Mouse (Mus musculus) neutrophil, adult 83 days (primary cell): Measurements from ENCODE around the gene U2af1l4. TPM values are rescaled to one million over a fixed set of nuclear protein-coding genes. Genes with fewer than 3 reads are reported as not detected.

Experiments
- total RNA-seq, 2 experiments: library from RNA; stranded (reverse); gene quantifications; one replicate each; pipeline ENCODE4 v1.2.4; 2023

U2af1l4 gene
- total RNA-seq, result 10 to 100 TPM; 36.6 to 41.9 TPM

DNA sequence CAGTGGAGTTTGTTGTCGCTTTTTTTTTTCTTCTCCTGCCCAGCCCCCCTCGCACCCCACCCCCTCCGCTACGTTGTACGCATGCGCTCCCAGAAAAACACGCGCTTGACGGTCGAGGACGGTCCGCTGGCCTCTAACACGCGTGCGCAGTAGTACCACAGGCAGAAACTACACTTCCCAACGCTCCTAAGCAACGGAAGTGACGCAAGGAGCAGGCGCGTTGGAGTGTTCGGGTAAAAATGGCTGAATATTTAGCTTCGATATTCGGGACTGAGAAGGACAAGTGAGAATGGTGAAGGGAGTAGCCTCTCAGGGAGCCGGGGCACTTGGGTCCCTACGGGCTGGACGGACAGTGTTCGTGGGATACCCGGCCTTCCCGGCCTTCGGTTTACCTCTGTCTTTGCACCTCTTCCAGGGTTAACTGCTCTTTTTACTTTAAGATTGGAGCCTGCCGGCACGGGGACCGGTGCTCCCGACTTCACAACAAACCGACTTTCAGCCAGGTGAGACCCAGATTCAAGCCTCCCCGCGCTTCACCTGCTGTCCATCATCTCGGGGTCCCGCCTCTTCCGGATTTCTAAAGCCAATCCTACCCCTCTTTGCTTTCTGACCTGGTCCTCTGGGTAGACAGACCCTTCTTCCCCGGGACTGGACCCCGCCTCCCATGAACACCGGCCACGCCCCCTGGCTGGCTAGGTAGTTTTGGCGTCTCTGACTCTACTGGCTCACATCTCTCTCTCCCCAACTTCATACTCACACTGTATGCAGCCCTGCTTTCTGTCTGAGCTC, at the start of gene U2af1l4, which contains the start of the genes Gm49396 and Psenen:
Gene U2af1l4, plus strand, starts transcription at position 185 of the 789 bp plus-strand sequence.
Gene Gm49396, plus strand, starts transcription at position 228 of the 789 bp plus-strand sequence.
Gene Psenen, minus strand, starts transcription at position 511 of the 789 bp plus-strand sequence.

DNA sequence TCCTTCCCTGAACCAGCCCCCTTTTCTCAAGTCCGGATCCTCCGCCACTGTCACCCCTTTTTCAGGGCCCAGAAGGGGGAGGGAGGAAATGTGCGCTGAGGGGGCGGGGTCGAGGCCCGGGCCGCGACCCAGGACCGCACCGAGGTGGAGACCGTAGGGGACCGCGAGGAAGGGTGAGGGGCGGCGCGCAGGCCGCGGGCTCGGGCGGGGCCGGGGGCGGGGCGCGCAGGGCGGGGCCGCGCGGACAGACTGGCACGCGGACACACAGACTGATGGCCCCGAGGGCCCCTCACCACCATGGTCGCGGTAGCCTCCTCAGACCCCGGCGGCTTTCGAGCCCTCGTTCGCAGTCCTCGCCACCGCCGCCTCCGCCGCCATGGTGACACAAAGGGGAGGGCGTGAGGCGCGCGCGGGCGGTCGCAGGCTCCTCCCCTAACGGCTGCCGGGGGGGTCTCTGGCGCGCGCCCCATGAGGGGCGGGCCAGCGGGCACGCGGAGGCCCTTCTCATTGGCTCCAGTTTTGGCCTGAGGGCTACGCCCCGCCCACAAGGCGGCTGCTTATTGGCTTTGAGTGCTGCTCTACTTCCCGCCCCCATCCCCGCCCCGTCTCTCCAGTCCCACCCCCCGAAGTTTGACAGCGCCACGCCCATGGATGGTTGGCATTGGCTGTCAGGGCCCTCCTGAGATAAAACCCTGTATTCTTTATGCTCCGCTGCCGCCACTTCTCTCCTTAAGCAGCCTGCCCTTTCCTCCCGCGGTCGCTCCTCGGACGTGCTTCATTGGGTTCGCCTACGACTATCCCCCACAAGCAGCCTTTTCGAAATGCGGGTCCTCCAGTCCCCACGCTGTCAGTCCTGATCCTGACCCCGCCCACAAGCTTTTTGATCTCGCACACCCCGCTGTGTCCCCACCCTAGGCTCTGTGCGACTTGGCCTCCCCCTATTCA, 28.2 kb upstream of the U2af1l4 start, which contains the start of gene Arhgap33:
Gene Arhgap33, minus strand, starts transcription at position 428 of the 945 bp plus-strand sequence.

DNA sequence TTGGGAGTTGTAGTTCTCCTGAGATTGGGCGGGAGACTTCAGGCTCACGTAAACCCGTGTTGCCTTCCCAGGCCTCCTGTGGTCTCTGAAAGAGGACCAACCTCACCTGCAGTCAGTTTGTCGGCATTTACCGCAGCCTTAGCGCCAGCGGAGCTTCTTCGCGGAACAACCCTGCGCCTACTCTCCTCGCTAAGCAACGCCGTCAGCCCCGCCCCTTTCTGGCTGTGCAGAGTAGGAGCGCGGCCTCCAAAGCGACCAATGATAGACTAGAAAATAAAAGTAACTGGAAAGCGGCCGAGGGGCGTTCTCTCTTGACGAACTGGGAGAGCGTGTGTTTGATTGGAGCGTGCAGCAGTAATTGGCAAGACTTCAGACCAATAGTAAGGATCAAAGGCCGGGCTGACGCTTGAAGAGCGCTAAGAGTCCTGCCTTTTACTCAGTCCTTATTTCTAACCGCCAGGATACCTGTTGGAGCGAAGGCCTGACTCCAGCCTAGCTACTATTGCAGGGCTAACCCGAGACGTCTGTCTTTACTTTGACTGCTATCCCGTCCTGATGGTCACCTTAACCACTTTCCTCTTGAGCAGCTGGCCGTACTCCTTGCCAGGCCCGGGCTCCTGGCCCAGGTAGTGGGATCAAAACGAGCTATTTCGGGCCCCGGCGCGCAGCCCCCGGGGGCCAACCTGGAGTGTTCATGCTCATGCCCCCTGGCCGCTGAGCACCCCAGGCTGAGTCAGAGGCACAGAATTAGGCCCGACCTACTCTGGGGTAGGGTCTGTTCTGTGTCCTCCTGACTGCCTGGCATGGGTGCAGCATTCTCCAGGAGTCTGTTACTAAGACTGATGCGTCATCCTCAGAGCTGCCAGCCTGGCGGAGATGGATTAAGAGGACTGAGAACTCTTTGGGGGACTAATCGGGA, 10.7 kb upstream of the U2af1l4 start, which contains the start of the genes Hspb6 and Proser3:
Gene Hspb6, plus strand, starts transcription at position 77 of the 919 bp plus-strand sequence.
Gene Proser3, minus strand, starts transcription at position 198 of the 919 bp plus-strand sequence.

DNA sequence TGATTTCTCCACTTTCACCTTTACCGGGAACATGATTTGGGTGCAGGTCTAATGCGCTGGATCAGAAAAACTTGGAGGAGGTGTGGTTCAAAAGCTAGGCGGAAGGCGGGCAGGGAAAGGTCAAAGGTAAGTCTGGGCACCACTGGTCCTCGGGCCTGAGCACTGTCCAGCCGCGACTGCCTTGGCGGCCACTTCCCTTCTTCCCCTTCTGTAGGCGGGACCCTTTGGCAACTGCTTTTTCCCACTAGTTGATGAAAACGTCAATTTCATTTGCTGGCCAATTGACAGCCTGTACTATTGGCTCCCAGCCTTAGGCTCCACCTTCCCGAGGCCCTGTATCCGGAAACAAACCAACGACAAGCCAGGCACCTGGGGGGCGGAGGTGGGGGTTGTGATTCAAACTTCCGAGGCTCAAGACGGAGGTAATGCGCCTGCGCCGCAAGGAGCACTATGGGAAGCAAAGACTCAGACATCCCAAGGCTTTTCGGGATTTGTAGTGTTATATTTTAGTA, 3.6 kb upstream of the U2af1l4 start, which contains the start of gene Lin37:
Gene Lin37, minus strand, starts transcription at position 396 of the 512 bp plus-strand sequence.

DNA sequence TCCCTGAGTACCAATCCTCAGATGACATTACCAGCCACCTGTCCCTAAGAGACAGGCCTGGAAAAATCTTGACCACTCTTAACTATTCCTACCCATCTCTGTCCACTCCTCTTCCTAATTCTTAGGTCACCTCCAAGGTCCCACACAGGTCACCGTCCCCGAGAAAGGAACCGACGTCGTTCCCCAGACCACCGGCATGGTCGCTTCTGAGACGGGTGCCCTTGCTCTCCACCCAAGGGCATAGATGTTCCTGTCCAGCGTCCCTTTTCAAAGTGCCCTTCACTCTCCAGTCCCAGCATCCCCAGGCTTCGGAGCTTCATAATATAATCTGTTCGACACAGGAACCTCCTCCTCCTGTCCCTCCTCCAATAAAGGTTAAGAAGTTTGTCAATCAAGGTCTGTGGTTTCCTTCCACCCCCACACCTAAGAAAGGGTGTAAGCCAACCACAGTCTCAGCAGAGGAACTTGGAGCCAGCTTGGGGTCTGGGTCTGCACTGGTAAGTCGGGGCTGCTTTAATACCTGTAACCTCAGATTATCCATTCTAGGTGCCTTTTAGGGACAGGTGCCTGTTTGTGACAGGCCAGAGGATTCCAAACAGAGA, 2.0 kb downstream of the U2af1l4 start, which contains the start of gene Igflr1:
Gene Igflr1, plus strand, starts transcription at position 458 of the 602 bp plus-strand sequence.

DNA sequence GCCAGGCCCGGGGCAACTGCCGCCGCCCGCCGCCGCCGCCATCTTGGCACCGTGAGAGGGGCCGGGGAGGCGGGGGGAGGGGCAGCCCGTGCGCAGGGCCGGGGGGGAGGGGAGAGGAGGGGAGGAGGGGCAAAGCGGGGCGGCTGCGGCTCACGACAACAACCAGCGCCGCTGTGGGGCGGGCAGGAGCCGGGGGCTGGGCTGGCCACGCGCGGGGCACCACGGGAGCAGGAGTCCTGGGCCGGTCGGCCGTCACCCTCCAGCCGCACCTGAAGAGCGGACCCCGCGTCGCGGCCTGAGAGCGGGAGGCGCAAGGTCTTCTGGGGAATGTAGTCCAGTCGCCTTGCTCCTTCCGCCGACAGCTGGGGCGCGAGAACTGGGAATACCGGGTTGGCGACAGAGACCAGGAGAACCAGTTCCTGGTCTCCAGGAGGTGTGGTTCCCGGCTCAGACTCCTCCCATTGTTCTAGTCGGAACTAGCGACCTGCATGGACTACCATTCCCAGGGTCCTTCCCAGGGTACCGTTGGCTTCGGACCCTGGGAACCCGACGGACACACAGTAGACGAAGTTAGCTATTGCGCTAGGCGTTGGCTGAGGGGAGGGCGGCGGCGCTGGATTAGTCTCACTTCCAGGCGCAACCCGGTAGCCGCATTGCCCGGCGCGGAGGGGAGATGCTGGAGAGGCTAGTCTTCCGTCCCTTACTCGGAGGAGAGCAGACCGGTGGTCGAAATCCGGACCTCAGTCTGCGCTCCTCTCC, 25.8 kb downstream of the U2af1l4 start, which contains the start of gene Kmt2b:
Gene Kmt2b, minus strand, starts transcription at position 51 of the 759 bp plus-strand sequence.

DNA sequence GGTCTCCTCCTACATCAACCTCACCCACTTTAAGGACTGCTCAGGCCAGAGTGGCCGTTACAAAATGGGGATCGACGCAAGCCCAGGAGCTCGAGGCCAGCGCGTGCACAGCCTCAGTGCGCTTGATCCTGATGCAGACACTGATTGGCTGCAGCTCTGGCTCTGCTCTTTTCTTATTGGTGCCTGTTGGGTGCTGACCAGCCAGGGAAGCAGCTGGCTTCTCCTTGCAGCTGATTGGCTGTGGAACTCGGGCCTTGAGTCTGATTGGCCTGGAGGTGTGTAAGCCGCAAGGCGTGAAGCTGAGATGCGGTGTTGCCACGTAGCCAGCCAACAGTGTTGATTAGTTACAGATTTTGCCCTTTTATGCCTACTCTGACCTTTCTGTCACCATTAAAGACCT, 35.7 kb downstream of the U2af1l4 start, which contains the start of gene Zbtb32:
Gene Zbtb32, minus strand, starts transcription at position 124 of the 400 bp plus-strand sequence.

DNA sequence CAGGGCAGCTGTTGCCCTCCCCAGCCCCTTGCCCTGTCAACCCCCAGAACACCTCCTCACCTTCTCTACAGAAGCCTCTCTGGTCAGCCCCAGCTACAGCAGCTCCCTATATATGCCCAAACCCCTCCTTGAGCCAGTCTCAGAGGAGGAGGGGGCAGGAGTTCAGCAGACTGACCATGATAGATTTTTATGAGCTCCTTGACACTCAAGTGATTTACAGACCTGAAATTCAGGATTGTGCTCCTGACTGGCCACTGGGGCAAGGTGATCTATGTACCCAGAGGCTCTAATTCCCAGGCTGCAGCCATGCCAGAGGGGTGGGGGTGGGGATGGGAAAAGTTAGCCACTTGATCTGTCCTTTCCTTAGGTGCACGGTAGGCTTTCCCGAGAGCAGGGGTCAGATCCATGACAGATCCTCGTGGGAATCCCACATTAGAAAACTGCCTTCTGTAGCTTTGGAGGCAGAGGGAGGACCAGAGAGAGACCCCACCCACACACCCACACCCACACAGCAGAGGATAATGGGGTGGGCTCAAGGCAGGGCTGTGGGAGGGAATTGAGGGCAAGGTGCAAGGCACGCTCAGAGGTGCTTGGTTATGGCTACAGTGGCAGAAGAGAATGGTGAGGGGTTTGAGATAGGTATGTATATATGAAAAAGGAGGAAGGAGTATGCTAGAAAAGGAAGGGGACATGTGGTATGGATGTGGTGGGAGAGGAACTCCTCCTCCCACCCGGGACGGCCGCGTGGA, 49.7 kb downstream of the U2af1l4 start, which contains the start of gene Upk1a:
Gene Upk1a, minus strand, starts transcription at position 194 of the 749 bp plus-strand sequence.

Other genes with a start within 250 kb of the U2af1l4 start
- gene Syne4, start 248.5 kb upstream of the U2af1l4 start, total RNA-seq, result under 1 TPM in 1 of 2 experiments, not detected in 1; 0.77 TPM
- under 1 TPM; 0.31 to 0.33 TPM for gene E130208F15Rik, start 241.6 kb upstream of the U2af1l4 start, total RNA-seq
- gene Sdhaf1, start 239.4 kb upstream of the U2af1l4 start, total RNA-seq, result 1 to 10 TPM; 2.0 to 3.4 TPM
- gene Lrfn3, start 200.5 kb upstream of the U2af1l4 start, total RNA-seq, result not detected
- gene Tyrobp, start 149.5 kb upstream of the U2af1l4 start, total RNA-seq, result 1,000 to 10,000 TPM; 1,969 to 2,032 TPM
- 100 to 1,000 TPM; 116 to 124 TPM for gene Hcst, start 143.4 kb upstream of the U2af1l4 start, total RNA-seq
- gene Nfkbid, start 141.6 kb upstream of the U2af1l4 start, total RNA-seq, result 10 to 100 TPM; 61.7 to 67.0 TPM
- gene Aplp1, start 117.8 kb upstream of the U2af1l4 start, total RNA-seq, result under 1 TPM in 1 of 2 experiments, not detected in 1; 0.35 TPM
- gene Kirrel2, start 105.6 kb upstream of the U2af1l4 start, total RNA-seq, result not detected
- gene Nphs1, start 105.0 kb upstream of the U2af1l4 start, total RNA-seq, result not detected
- not detected for gene Prodh2, start 69.7 kb upstream of the U2af1l4 start, total RNA-seq
- 10 to 100 TPM; 17.6 to 19.1 TPM for gene Arhgap33, start 28.2 kb upstream of the U2af1l4 start, total RNA-seq
- 1 to 10 TPM; 5.0 to 5.5 TPM for gene Hspb6, start 11.1 kb upstream of the U2af1l4 start, total RNA-seq
- gene Proser3, start 11.0 kb upstream of the U2af1l4 start, total RNA-seq, result 1 to 10 TPM; 4.4 to 5.1 TPM
- 10 to 100 TPM; 24.1 to 36.0 TPM for gene Lin37, start 3.5 kb upstream of the U2af1l4 start, total RNA-seq
- 1 to 10 TPM; 4.6 to 5.6 TPM for gene Gm49396, start within 50 bp of the U2af1l4 start, total RNA-seq
- 100 to 1,000 TPM; 117 to 126 TPM for gene Psenen, start 326 bp downstream of the U2af1l4 start, total RNA-seq
- gene Igflr1, start 2.1 kb downstream of the U2af1l4 start, total RNA-seq, result 1 to 10 TPM; 2.3 to 4.4 TPM
- 10 to 100 TPM; 51.8 to 52.4 TPM for gene Kmt2b, start 25.4 kb downstream of the U2af1l4 start, total RNA-seq
- gene Zbtb32, start 35.6 kb downstream of the U2af1l4 start, total RNA-seq, result under 1 TPM in 1 of 2 experiments, not detected in 1; 0.44 TPM
- gene Upk1a, start 49.5 kb downstream of the U2af1l4 start, total RNA-seq, result under 1 TPM in 1 of 2 experiments, not detected in 1; 0.29 TPM
- gene Cox6b1, start 62.9 kb downstream of the U2af1l4 start, total RNA-seq, result 100 to 1,000 TPM; 236 to 278 TPM
- gene Etv2, start 72.6 kb downstream of the U2af1l4 start, total RNA-seq, result not detected
- 10 to 100 TPM; 73.6 to 73.7 TPM for gene Rbm42, start 87.0 kb downstream of the U2af1l4 start, total RNA-seq
- gene Haus5, start 101.7 kb downstream of the U2af1l4 start, total RNA-seq, result 10 to 100 TPM; 19.2 to 25.8 TPM
- not detected for gene Pmis2, start 108.3 kb downstream of the U2af1l4 start, total RNA-seq
- not detected for gene 2200002J24Rik, start 135.6 kb downstream of the U2af1l4 start, total RNA-seq
- gene Atp4a, start 148.9 kb downstream of the U2af1l4 start, total RNA-seq, result under 1 TPM in 1 of 2 experiments, not detected in 1; 0.99 TPM
- 10 to 100 TPM; 35.2 to 35.7 TPM for gene Tmem147, start 166.2 kb downstream of the U2af1l4 start, total RNA-seq
- not detected for gene Gapdhs, start 180.4 kb downstream of the U2af1l4 start, total RNA-seq
- 1 to 10 TPM; 1.3 to 2.7 TPM for gene Sbsn, start 188.2 kb downstream of the U2af1l4 start, total RNA-seq
- gene Dmkn, start 200.5 kb downstream of the U2af1l4 start, total RNA-seq, result 1 to 10 TPM; 2.8 to 4.5 TPM
- gene Krtdap, start 224.6 kb downstream of the U2af1l4 start, total RNA-seq, result not detected